ENCODE assay signal across 10 mouse cellular contexts in genomic region chr17:65666388-65667161, GRCm38 (mm10). TPM values are rescaled to one million over a fixed set of nuclear protein-coding genes. Genes with fewer than 3 reads are reported as not detected.
DNase-seq lines count a peak whose midpoint lies in the region; ATAC-seq and TF ChIP-seq lines count a peak whose summit lies in the region.
"Had no signal": no experiment of that assay in that cellular context is flagged by ENCODE, and none has a peak within 500 bp of the region (broad histone marks: within the 10 kb centered on the region; RNA-seq: fewer than 3 reads in every experiment).

No protein-coding gene starts in this region.

- H3K4me1 ChIP-seq in heart, postnatal 0 days (ENCODE audit: control insufficient read depth, insufficient read depth) = no peaks in the 10 kb centered on the region
- no peaks in the 10 kb centered on the region for H3K4me1 ChIP-seq in kidney, postnatal 0 days (replicated peaks; ENCODE audit: insufficient read depth, low read length)
- H3K4me1 ChIP-seq in small intestine, adult 2 months (ENCODE audit: control insufficient read depth, insufficient read depth, insufficient read length, low read length) = peaks cover 18% of the 10 kb centered on the region; the same call in 1 of the 2 replicates

- H3K36me3 ChIP-seq in heart, postnatal 0 days (replicated peaks; ENCODE audit: control insufficient read depth, insufficient read depth, low read length) = no peaks in the 10 kb centered on the region
- no peaks in the 10 kb centered on the region for H3K36me3 ChIP-seq in kidney, postnatal 0 days (ENCODE audit: insufficient read depth, low read length)
- no peaks in the 10 kb centered on the region for H3K36me3 ChIP-seq in small intestine, adult 2 months (ENCODE audit: control insufficient read depth, insufficient read depth, low read length)
- H3K36me3 ChIP-seq: embryonic facial prominence, embryonic 12.5 days; heart, embryonic 13.5 days had no signal

- peak overlapping the region; percentile 12; the same call in 1 of the 2 replicates for H3K27ac ChIP-seq in heart, postnatal 0 days (ENCODE audit: low read depth)
- H3K27ac ChIP-seq in kidney, postnatal 0 days = no peak overlapping the region
- H3K27ac ChIP-seq in small intestine, adult 2 months (ENCODE audit: insufficient read depth, low read depth, low read length) = peak overlapping the region; percentile 69
- H3K27ac ChIP-seq: embryonic facial prominence, embryonic 12.5 days; heart, embryonic 13.5 days had no signal

- H3K9me3 ChIP-seq in heart, postnatal 0 days (replicated peaks; ENCODE audit: control insufficient read depth, low read length) = no peaks in the 10 kb centered on the region
- H3K9me3 ChIP-seq in kidney, postnatal 0 days (replicated peaks; ENCODE audit: low read length) = no peaks in the 10 kb centered on the region
- H3K9me3 ChIP-seq: embryonic facial prominence, embryonic 12.5 days; heart, embryonic 13.5 days had no signal

- peak; percentile 52 for DNase-seq in heart, adult 8-10 months (ENCODE audit: low spot score)
- no peak for DNase-seq in heart, postnatal 25 days (ENCODE audit: low spot score)
- peak; percentile 67 for DNase-seq in heart, postnatal 0 days (ENCODE audit: low spot score)
- peak; percentile 75 for DNase-seq in kidney, postnatal 0 days (ENCODE audit: low spot score)
- DNase-seq in thymus, postnatal 4 days = no peak
- no peak for DNase-seq in T-cell, adult 2 months (ENCODE audit: low spot score)
- DNase-seq in urinary bladder, postnatal 36 days (ENCODE audit: low spot score in 2 of 2) = no peak

- no peak overlapping the region for H3K4me3 ChIP-seq in heart, postnatal 0 days (ENCODE audit: low read depth, low read length)
- no peak overlapping the region for H3K4me3 ChIP-seq in kidney, postnatal 0 days (replicated peaks; ENCODE audit: low read depth, low read length)
- no peak overlapping the region for H3K4me3 ChIP-seq in small intestine, adult 2 months (ENCODE audit: low read depth, low read length)
- H3K4me3 ChIP-seq: embryonic facial prominence, embryonic 12.5 days; heart, embryonic 13.5 days had no signal

- no peak for TF ChIP-seq EP300 in heart, postnatal 0 days (IDR thresholded peaks at IDR 0.05; ENCODE audit: low read depth)

- no peak overlapping the region for H3K9ac ChIP-seq in heart, postnatal 0 days (replicated peaks; ENCODE audit: low read depth, low read length)
- no peak overlapping the region for H3K9ac ChIP-seq in kidney, postnatal 0 days (ENCODE audit: low read depth, low read length)
- H3K9ac ChIP-seq: embryonic facial prominence, embryonic 12.5 days; heart, embryonic 13.5 days had no signal

- peak overlapping the region; percentile 23; the same call in 1 of the 2 replicates for H3K4me2 ChIP-seq in heart, postnatal 0 days (ENCODE audit: low read depth, low read length)
- H3K4me2 ChIP-seq in kidney, postnatal 0 days (ENCODE audit: low read length) = no peak overlapping the region
- H3K4me2 ChIP-seq: embryonic facial prominence, embryonic 12.5 days; heart, embryonic 13.5 days had no signal

- no peaks in the 10 kb centered on the region for H3K27me3 ChIP-seq in heart, postnatal 0 days (ENCODE audit: control insufficient read depth, insufficient read depth, low read length)
- no peaks in the 10 kb centered on the region for H3K27me3 ChIP-seq in kidney, postnatal 0 days (ENCODE audit: insufficient read depth, low read length)
- H3K27me3 ChIP-seq in small intestine, adult 2 months (ENCODE audit: control insufficient read depth, insufficient read depth, low read length) = no peaks in the 10 kb centered on the region
- H3K27me3 ChIP-seq: embryonic facial prominence, embryonic 12.5 days; heart, embryonic 13.5 days had no signal

- TF ChIP-seq CTCF in heart, postnatal 0 days (IDR thresholded peaks at IDR 0.05; ENCODE audit: low read depth) = no peak
- TF ChIP-seq CTCF in kidney, postnatal 0 days (IDR thresholded peaks at IDR 0.05; ENCODE audit: low read depth) = no peak
- TF ChIP-seq CTCF in small intestine, adult 2 months (IDR thresholded peaks at IDR 0.05; ENCODE audit: extremely low read depth, insufficient read length, insufficient replicate concordance, low read depth, low read length) = no peak

- peak; percentile 77 for ATAC-seq in heart, postnatal 0 days (ENCODE audit: insufficient read depth, low read depth)
- peak; percentile 81 for ATAC-seq in kidney, postnatal 0 days (replicated peaks; ENCODE audit: low FRiP score, low read depth)

- intact Hi-C loops in heart, postnatal 25 days (cut with DNase I) = no loop called here

- 43% methylated on average over 17 of the region's 17 CpGs for WGBS in heart, postnatal 0 days
- WGBS in kidney, postnatal 0 days = 28% methylated on average over 17 of the region's 17 CpGs
- WGBS in small intestine, adult 2 months = 38% methylated on average over 17 of the region's 17 CpGs

- no peak for TF ChIP-seq POLR2A in small intestine, adult 2 months (IDR thresholded peaks at IDR 0.05; ENCODE audit: low read depth, low read length)

RNA-seq across cellular contexts. Expression of gene Txndc2, which starts 24.6 kb away (rescaled TPM):
- total RNA-seq in heart, adult 8-10 months (2022) = under 1 TPM in 2 of 4 experiments, not detected in 2; 0.12 to 0.16 TPM
- not detected for total RNA-seq in heart, postnatal 25 days (2021)
- total RNA-seq in heart, postnatal 0 days (2014; rRNA removed; ENCODE audit: low replicate concordance) = not detected in 2 replicates
- polyA plus RNA-seq in heart, postnatal 0 days (2015; fragmentation: Nextera tagmentation; extraction: Ambion mirVana) = 0.16 and 0.18 TPM in 2 replicates
- not detected in 2 replicates for polyA plus RNA-seq in kidney, postnatal 0 days (2015; fragmentation: Nextera tagmentation; extraction: Ambion mirVana)
- polyA plus RNA-seq in small intestine, adult 2 months (2012; rRNA removed) = not detected in 2 replicates
- polyA plus RNA-seq: heart, embryonic 13.5 days had no signal

RNA-seq across cellular contexts. Expression of gene Vapa, which starts 53.2 kb away (rescaled TPM):
- 10 to 100 TPM; 67.8 to 79.9 (median 75.9) TPM for total RNA-seq in heart, adult 8-10 months (2022)
- total RNA-seq in heart, postnatal 25 days (2021) = 10 to 100 TPM; 86.2 to 88.8 TPM
- total RNA-seq in heart, postnatal 0 days (2014; rRNA removed; ENCODE audit: low replicate concordance) = 49.8 and 79.9 TPM in 2 replicates
- 139 and 144 TPM in 2 replicates for polyA plus RNA-seq in heart, postnatal 0 days (2015; fragmentation: Nextera tagmentation; extraction: Ambion mirVana)
- polyA plus RNA-seq in kidney, postnatal 0 days (2015; fragmentation: Nextera tagmentation; extraction: Ambion mirVana) = 209 and 218 TPM in 2 replicates
- polyA plus RNA-seq in small intestine, adult 2 months (2012; rRNA removed) = 76.0 and 96.0 TPM in 2 replicates

Comparison
In these comparisons a context has a peak if more than half of its experiments do, and no peak if none do; other contexts are left out.
1. DNase-seq: peak in heart, adult 8-10 months (single experiment), heart, postnatal 0 days (single experiment) and kidney, postnatal 0 days (single experiment); none in heart, postnatal 25 days (single experiment), thymus, postnatal 4 days (single experiment), T-cell, adult 2 months (single experiment) and urinary bladder, postnatal 36 days (0 of 2).